Mouse (Mus musculus) forelimb bud, embryonic 11.5 days (tissue): ENCODE results near the gene Plch1.

Experiments
- DNase-seq: peaks from one replicate; pipeline ENCODE4 v3.0.0-alpha.2; 2012; ENCODE audit warnings: low read depth, low spot score

Plch1 gene

DNA sequence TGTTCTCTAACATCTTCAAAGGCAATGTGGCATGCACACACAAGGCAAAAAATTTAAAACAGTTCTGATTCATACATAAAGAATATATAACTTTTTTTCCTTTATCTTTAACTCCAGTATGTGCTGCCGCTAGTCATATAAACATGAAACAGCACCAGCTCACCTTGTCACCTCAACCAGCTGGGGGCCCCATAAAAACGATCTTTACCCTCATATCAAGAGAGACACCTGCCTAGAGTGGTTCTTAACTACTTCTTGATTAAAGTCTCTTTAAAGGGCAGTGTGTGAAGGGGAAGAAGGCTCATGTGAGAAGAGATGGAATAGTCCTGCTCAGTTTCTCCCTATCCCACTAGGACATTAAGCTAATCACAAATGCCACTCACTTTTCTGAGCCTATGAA, 205.6 kb downstream of the Plch1 start:
- DNase-seq = no peak

DNA sequence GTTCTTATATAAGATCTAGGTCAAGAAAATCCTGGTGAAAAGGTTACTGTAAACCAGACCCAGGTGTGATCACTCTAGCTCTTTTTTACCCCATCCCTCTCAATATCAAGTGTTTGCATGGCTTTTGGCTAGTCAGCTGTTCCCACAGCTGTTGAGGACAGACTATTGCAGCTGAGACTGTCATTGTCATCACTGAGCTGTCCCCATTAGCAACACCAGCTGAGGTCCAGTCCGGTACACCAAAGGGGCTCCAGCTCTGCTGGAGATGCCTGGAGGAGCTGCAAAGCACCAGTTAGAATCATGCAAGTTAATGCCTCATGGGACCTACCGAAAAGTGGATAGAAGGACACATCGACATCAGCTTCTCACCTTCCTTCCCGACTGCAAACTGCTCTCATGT, 206.5 kb downstream of the Plch1 start:
- DNase-seq = no peak

DNA sequence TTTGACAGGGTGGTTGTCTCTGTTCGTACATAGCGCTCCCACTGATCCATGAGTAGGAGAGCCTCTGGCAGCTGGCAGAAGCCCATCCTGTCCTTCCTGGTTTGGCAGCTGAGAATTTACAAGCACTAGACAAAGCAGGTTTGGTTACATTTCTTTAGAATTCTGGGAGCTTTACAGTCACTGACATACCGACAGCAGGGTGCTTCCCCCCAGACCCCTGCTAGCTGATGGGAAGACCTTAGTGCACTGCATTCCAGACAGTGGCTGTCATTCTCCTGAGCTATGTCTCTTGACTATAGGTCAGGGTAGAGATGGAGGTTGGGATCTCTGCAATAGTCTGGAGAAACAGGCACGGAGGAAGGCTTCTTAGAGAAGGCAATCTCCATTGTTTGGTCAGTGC, 230.5 kb downstream of the Plch1 start:
- DNase-seq = peak; percentile 3

DNA sequence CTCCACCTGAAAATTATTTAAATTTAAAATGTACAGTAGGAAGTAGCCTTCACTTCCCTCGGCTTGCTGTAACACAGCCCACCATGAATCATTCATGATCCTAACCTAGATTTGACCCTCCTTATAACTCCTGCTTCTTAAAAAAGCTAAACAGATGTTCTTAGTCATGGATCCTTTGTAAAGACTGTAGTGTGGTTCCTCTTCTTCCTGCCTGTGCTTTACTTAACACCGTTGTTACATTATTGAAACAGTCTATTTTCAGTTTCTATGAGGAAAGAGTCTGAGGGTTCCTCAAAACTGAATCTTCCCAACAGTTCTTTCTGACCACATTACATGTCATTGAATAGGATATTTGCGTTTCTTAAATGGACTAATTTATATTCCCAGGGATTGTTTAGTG, 234.0 kb downstream of the Plch1 start:
- DNase-seq = no peak

DNA sequence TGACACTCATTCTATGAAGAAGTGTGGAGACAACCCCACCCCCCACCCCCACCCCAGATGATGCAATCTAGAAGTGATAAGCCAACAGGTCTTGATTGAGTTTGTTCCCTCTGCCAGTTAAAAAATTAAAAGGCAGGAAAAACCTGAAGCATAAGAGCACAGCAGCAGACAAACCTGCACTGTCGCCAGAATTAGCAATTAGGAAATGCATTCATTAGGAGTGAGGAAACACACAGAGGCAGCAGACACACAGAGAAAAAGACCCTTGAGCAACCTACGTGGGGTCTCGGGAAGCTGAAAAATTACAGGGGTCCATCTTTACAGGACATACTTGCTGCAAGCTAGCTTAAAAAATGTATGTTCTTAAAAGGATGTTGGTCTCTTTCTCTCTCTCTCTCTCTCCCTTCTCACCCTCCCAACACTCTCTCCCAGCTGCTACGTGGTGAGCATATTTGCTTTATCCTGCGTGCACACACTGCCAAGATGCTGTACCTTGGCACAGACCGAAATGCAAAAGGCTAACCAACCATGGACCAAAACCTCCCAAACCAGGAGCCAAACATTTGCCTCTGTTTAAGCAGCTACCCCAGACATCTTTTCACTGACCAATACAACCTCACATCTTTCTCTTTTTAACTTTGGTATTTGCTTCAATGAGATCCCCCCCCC, 234.6 kb downstream of the Plch1 start:
- no peak for DNase-seq
